8 mouse cellular contexts compared by ENCODE assay signal in the genomic region with DNA sequence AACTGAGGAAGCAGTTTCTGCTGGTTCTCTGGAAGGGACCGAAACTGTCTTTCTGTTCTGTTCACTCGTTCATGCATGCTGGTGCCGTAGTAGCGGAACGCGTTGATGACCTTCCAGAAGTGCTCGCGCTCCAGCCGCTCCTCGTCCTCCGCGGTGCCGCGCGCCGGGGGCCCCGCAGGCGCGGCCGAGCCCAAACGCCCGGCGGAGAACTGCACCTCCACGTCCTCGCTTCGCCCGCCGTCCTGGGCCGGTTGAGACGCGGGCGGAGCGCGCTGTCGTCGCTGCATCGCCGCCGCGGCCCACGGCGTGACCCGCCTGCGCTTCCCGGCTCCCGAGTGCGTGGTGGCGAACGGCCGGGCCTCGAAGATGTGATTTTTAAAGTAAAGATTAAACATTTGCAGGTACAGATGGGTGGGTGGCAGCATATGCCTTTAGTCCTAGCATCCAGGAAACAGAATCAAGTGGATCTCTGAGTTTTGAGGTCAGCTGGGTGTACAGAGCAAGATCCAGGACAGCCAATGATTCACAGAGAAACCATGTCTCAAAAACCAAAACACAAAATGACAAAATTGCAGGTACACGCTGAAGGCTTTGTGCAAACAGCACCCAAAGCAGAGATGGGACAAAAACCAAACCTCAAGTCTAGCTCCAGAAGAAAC.
DNase-seq lines count a peak whose midpoint lies in the region; ATAC-seq and TF ChIP-seq lines count a peak whose summit lies in the region.
"Not testable (repeated sequence)": the region's sequence is repeated elsewhere in the genome, so short reads cannot be mapped to it uniquely, and the experiment has no call there.

No protein-coding gene starts in this region.

- TF ChIP-seq CTCF in cortical plate, adult 2 months (IDR thresholded peaks at IDR 0.05; ENCODE audit: extremely low read depth, insufficient read depth, low read length); liver, postnatal 0 days (IDR thresholded peaks at IDR 0.05; ENCODE audit: low read depth); stomach, postnatal 0 days (IDR thresholded peaks at IDR 0.05; ENCODE audit: low read depth): not testable (repeated sequence)

- peak overlapping the region; percentile 37 for H3K9ac ChIP-seq in forebrain, embryonic 16.5 days (replicated peaks; ENCODE audit: low read depth, low read length)
- H3K9ac ChIP-seq in kidney, embryonic 16.5 days (replicated peaks; ENCODE audit: low read length): peak overlapping the region; percentile 43
- H3K9ac ChIP-seq in liver, postnatal 0 days (replicated peaks); stomach, postnatal 0 days (ENCODE audit: low read length): not testable (repeated sequence)
- peak overlapping the region; percentile 53 for H3K9ac ChIP-seq in midbrain, embryonic 16.5 days (ENCODE audit: low read depth, low read length)

- H3K27me3 ChIP-seq in forebrain, embryonic 16.5 days (replicated peaks; ENCODE audit: control insufficient read depth, insufficient read depth, low read length); kidney, embryonic 16.5 days (ENCODE audit: insufficient read depth, low read length); liver, postnatal 0 days (ENCODE audit: insufficient read depth, low read length); midbrain, embryonic 16.5 days (ENCODE audit: control insufficient read depth, insufficient read depth, low read depth, low read length); stomach, postnatal 0 days (ENCODE audit: control insufficient read depth, insufficient read depth, low read length): not testable (repeated sequence)

- peak overlapping the region; percentile 22; the same call in 1 of the 2 replicates for H3K4me3 ChIP-seq in cortical plate, adult 2 months (ENCODE audit: insufficient read depth, low read length)
- H3K4me3 ChIP-seq in forebrain, embryonic 16.5 days (replicated peaks; ENCODE audit: low read length): peak overlapping the region; percentile 40
- H3K4me3 ChIP-seq in kidney, embryonic 16.5 days (ENCODE audit: low read length): peak overlapping the region; percentile 39
- not testable (repeated sequence) for H3K4me3 ChIP-seq in liver, postnatal 0 days (ENCODE audit: low read depth, low read length)
- H3K4me3 ChIP-seq in midbrain, embryonic 16.5 days (ENCODE audit: low read depth, low read length): peak overlapping the region; percentile 42
- peak overlapping the region; percentile 29 for H3K4me3 ChIP-seq in stomach, postnatal 0 days (ENCODE audit: low read depth, low read length)

- H3K4me1 ChIP-seq in cortical plate, adult 2 months (ENCODE audit: control insufficient read depth, insufficient read depth, low read length); forebrain, embryonic 16.5 days (replicated peaks; ENCODE audit: control insufficient read depth, insufficient read depth, low read length); kidney, embryonic 16.5 days (ENCODE audit: insufficient read depth, low read length); liver, postnatal 0 days (ENCODE audit: insufficient read depth); midbrain, embryonic 16.5 days (ENCODE audit: control insufficient read depth, insufficient read depth, low read length); stomach, postnatal 0 days (replicated peaks; ENCODE audit: control insufficient read depth, insufficient read depth): not testable (repeated sequence)

- peak; percentile 13 for DNase-seq in adrenal gland, postnatal 14 days
- DNase-seq in heart, postnatal 4 days: peak; percentile 16
- DNase-seq in liver, postnatal 0 days; stomach, postnatal 0 days (ENCODE audit: low spot score): not testable (repeated sequence)

- TF ChIP-seq POLR2A in cortical plate, adult 2 months (IDR thresholded peaks at IDR 0.05; ENCODE audit: extremely low read depth, insufficient read depth, low read length): not testable (repeated sequence)

- ATAC-seq in forebrain, embryonic 16.5 days: peak; percentile 92
- peak; percentile 89 for ATAC-seq in kidney, embryonic 16.5 days (ENCODE audit: low FRiP score, low TSS enrichment)
- ATAC-seq in liver, postnatal 0 days: not testable (repeated sequence)
- ATAC-seq in midbrain, embryonic 16.5 days: peak; percentile 89
- peak; percentile 69; the same call in 1 of the 2 replicates for ATAC-seq in stomach, postnatal 0 days (ENCODE audit: low FRiP score, low TSS enrichment)

- H3K27ac ChIP-seq in cortical plate, adult 2 months (ENCODE audit: insufficient read depth, low read length); forebrain, embryonic 16.5 days (ENCODE audit: low read length); kidney, embryonic 16.5 days (ENCODE audit: low read length); liver, postnatal 0 days (ENCODE audit: low read depth); midbrain, embryonic 16.5 days (ENCODE audit: low read length); stomach, postnatal 0 days (replicated peaks): not testable (repeated sequence)

- TF ChIP-seq EP300 in liver, postnatal 0 days (IDR thresholded peaks at IDR 0.05; ENCODE audit: low read depth); stomach, postnatal 0 days (optimal IDR thresholded peaks at IDR 0.05): not testable (repeated sequence)

- not testable (repeated sequence) for H3K9me3 ChIP-seq in forebrain, embryonic 16.5 days (ENCODE audit: control insufficient read depth, low read length); kidney, embryonic 16.5 days (ENCODE audit: low read length); liver, postnatal 0 days (ENCODE audit: low read length); midbrain, embryonic 16.5 days (replicated peaks; ENCODE audit: control insufficient read depth, low read length, poor library complexity, severe bottlenecking); stomach, postnatal 0 days (ENCODE audit: control insufficient read depth, low read length)

- peak overlapping the region; percentile 63 for H3K4me2 ChIP-seq in forebrain, embryonic 16.5 days (ENCODE audit: low read length)
- H3K4me2 ChIP-seq in kidney, embryonic 16.5 days (replicated peaks; ENCODE audit: low read depth, low read length): peak overlapping the region; percentile 57
- H3K4me2 ChIP-seq in liver, postnatal 0 days (ENCODE audit: low read depth, low read length): peak overlapping the region; percentile 22; the same call in 1 of the 2 replicates
- peak overlapping the region; percentile 69 for H3K4me2 ChIP-seq in midbrain, embryonic 16.5 days (ENCODE audit: low read length)
- peak overlapping the region; percentile 54 for H3K4me2 ChIP-seq in stomach, postnatal 0 days (replicated peaks; ENCODE audit: low read depth)

- WGBS in forebrain, embryonic 16.5 days: 9% methylated on average over 29 of the region's 52 CpGs
- WGBS in kidney, embryonic 16.5 days: 8% methylated on average over 33 of the region's 52 CpGs
- WGBS in liver, postnatal 0 days (ENCODE audit: insufficient replicate concordance): 13% methylated on average over 30 of the region's 52 CpGs
- 8% methylated on average over 33 of the region's 52 CpGs for WGBS in midbrain, embryonic 16.5 days
- WGBS in stomach, postnatal 0 days: 3% methylated on average over 34 of the region's 52 CpGs

- not testable (repeated sequence) for H3K36me3 ChIP-seq in forebrain, embryonic 16.5 days (ENCODE audit: control insufficient read depth, insufficient read depth); kidney, embryonic 16.5 days (ENCODE audit: insufficient read depth, low read length); liver, postnatal 0 days (replicated peaks; ENCODE audit: insufficient read depth, low read length); midbrain, embryonic 16.5 days (ENCODE audit: control insufficient read depth, insufficient read depth, low read length); stomach, postnatal 0 days (ENCODE audit: control insufficient read depth, insufficient read depth, low read length)
